Mouse (Mus musculus): ENCODE measurements around the gene Vmn2r25.
"Not testable (repeated sequence)": the region's sequence is repeated elsewhere in the genome, so short reads cannot be mapped to it uniquely, and the experiment has no call there.

Vmn2r25 gene

GRCm38 (mm10) chr6:123853363-123853762, at the start of gene Vmn2r25:
TSS of gene Vmn2r25 (minus strand) at chr6:123853463.
- DNase-seq (ENCODE audit: low spot score), result not testable (repeated sequence)

GRCm38 (mm10) chr6:123819951-123820350, 33.3 kb downstream of the Vmn2r25 start:
- DNase-seq (ENCODE audit: low spot score), result no peak

DNA sequence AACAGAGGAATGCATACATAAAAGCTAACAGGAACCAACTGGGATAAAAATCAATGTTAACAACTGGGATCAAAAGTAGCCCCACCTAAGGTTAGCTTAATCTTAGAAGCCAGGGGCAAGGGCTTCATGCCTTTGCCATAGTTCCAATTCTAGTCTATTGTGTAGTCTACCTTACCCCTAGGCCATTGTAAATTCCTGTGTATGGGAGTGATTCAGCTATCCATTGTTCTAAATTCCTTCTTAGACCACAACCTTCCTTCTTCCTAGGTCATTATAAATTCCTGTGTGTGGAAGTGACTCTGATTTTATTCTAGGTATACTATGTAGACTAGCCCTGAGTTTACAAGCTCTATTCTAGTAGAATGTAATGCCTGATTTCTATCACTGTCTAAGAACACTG, 43.0 kb downstream of the Vmn2r25 start:
- DNase-seq (ENCODE audit: low spot score), result not testable (repeated sequence)

GRCm38 (mm10) chr6:123793746-123794145, 59.5 kb downstream of the Vmn2r25 start:
- no peak for DNase-seq (ENCODE audit: low spot score)

DNA sequence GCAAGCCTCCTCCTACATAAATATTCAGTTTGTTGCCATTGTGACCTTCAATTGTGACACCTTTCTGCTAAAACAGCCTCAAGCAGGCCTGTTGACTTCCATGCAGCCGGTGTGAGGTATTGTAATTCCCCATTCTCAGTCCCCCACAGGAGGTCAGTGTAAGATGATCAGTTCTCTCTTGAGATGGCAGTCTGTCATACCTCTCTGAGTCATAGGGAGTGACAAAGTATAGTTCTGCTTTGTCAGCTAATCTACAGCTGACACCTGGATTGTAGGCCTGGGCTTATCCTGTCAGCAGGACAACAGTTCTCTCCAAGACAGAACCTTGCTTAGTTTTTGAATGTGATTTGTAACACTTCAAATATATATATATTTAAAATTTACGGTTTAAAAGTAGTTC, 68.4 kb downstream of the Vmn2r25 start:
- no peak for DNase-seq (ENCODE audit: low spot score)

- DNase-seq (ENCODE audit: low spot score), result no peak
These were observed 74.7 kb downstream of the Vmn2r25 start, which contains the start of gene Vmn2r24 for GRCm38 (mm10) chr6:123778579-123778978. TSS of gene Vmn2r24 (plus strand) at chr6:123778879.
